Mouse (Mus musculus) embryonic fibroblast, embryonic 13.5 days (primary cell): ENCODE data around the gene Nmnat3.

ENCODE experiments used
- CTCF ChIP-seq: IDR thresholded peaks from 2 replicates; pipeline ENCODE4 v1.5.1; 2011; ENCODE audit warnings: mild to moderate bottlenecking, control low read depth, low read length, moderate library complexity, borderline replicate concordance; ENCODE audit not compliant: insufficient read depth
- POLR2A ChIP-seq: IDR thresholded peaks from 2 replicates; pipeline ENCODE4 v1.6.1; 2011; ENCODE audit warnings: low read depth, mild to moderate bottlenecking, control low read depth, low read length, moderate library complexity

GRCm38 (mm10) chr9:98375329-98376170 is 88.3 kb downstream of the Nmnat3 start:
- no peak for TF ChIP-seq POLR2A
- no peak for TF ChIP-seq CTCF
